Mouse (Mus musculus) monocyte, adult 5-6 weeks (primary cell): ENCODE results near the gene Clint1. TPM values are rescaled to one million over a fixed set of nuclear protein-coding genes. Genes with fewer than 3 reads are reported as not detected.

Source experiments
- ATAC-seq: fragments of 153-309, 156-312 bp; replicated peaks from 2 replicates; pipeline ENCODE4 v1.8.0; 2017; ENCODE audit warnings: mild to moderate bottlenecking; ENCODE audit not compliant: low TSS enrichment, insufficient number of reproducible peaks, severe bottlenecking, poor library complexity, low FRiP score
- total RNA-seq: library from RNA; stranded (forward); fragments of 200-1000, 200-491, 200-594 nt; gene quantifications from 3 replicates; pipeline ENCODE4 v1.2.3, GENCODE M21; 2017

The Clint1 gene
- total RNA-seq, 1 experiment from 2014 or later, result 190 TPM

- no peak for ATAC-seq
Measured at GRCm38 (mm10) chr11:45908894-45909293, 57.0 kb downstream of the Clint1 start.

GRCm38 (mm10) chr11:45910701-45911100 is 58.9 kb downstream of the Clint1 start:
- no peak for ATAC-seq

GRCm38 (mm10) chr11:45916196-45916595 is 64.3 kb downstream of the Clint1 start:
- ATAC-seq, result no peak

- ATAC-seq, result no peak
Measured at GRCm38 (mm10) chr11:45918018-45918417, 66.2 kb downstream of the Clint1 start.

GRCm38 (mm10) chr11:45918836-45919235 is 67.0 kb downstream of the Clint1 start:
- no peak for ATAC-seq

- ATAC-seq, result no peak
Measured at GRCm38 (mm10) chr11:45921026-45921425, 69.2 kb downstream of the Clint1 start.

GRCm38 (mm10) chr11:45921480-45921898 is 69.6 kb downstream of the Clint1 start:
- no peak for ATAC-seq

GRCm38 (mm10) chr11:45925436-45925835 is 73.6 kb downstream of the Clint1 start:
- ATAC-seq, result no peak

- ATAC-seq, result peak; percentile 81
Measured at GRCm38 (mm10) chr11:45926640-45927082, 74.8 kb downstream of the Clint1 start.

GRCm38 (mm10) chr11:45927456-45927855 is 75.6 kb downstream of the Clint1 start:
- ATAC-seq, result no peak

GRCm38 (mm10) chr11:45929541-45929940 is 77.7 kb downstream of the Clint1 start:
- ATAC-seq, result no peak

- ATAC-seq, result no peak
Measured at GRCm38 (mm10) chr11:45932771-45933170, 80.9 kb downstream of the Clint1 start.

GRCm38 (mm10) chr11:45937478-45937877 is 85.6 kb downstream of the Clint1 start:
- no peak for ATAC-seq

GRCm38 (mm10) chr11:45938917-45939316 is 87.1 kb downstream of the Clint1 start:
- no peak for ATAC-seq

- ATAC-seq, result no peak
Measured at GRCm38 (mm10) chr11:45942281-45942680, 90.4 kb downstream of the Clint1 start.

- ATAC-seq, result no peak
Measured at GRCm38 (mm10) chr11:45943108-45943705, 91.4 kb downstream of the Clint1 start.

- ATAC-seq, result peak; percentile 9; the same call in 1 of the 2 replicates
Measured at GRCm38 (mm10) chr11:45943891-45944642, 92.2 kb downstream of the Clint1 start.

GRCm38 (mm10) chr11:45944643-45945156 is 92.8 kb downstream of the Clint1 start, which contains the start of gene Lsm11:
Gene Lsm11, minus strand, starts transcription at chr11:45944935.
- ATAC-seq, result peak; percentile 94

- no peak for ATAC-seq
Measured at GRCm38 (mm10) chr11:45946796-45947195, 94.9 kb downstream of the Clint1 start.

GRCm38 (mm10) chr11:45947491-45947890 is 95.6 kb downstream of the Clint1 start:
- ATAC-seq, result no peak
